Mouse (Mus musculus): ENCODE results near the gene Nup107. TPM values are rescaled to one million over a fixed set of nuclear protein-coding genes. Genes with fewer than 3 reads are reported as not detected.
A peak's percentile ranks its signal among the peaks of the same experiment; 100 is the strongest.

Gene Nup107
- polyA plus RNA-seq, 1 experiment from 2014 or later = 33.4 TPM

GRCm38 (mm10) chr10:117754609-117754940 lies 37.9 kb downstream of the Nup107 start:
- Histone ChIP-seq H3K36me3 (replicated peaks) (peaks cover 87% of the 10 kb centered on the region), H3K27ac (replicated peaks) (peak overlapping the region; percentile 66; the same call in 1 of the 2 replicates), H3K9me3 (replicated peaks) (no peaks in the 10 kb centered on the region), H3K4me2 (no peak overlapping the region), H3K27me3 (no peaks in the 10 kb centered on the region), H3K4me3 (replicated peaks) (no peak overlapping the region), H3K4me1 (replicated peaks) (peaks cover 4% of the 10 kb centered on the region; the same call in 1 of the 2 replicates), H3K9ac (no peak overlapping the region)
- ATAC-seq (ENCODE audit: insufficient read depth) = no peak
- WGBS (ENCODE audit: insufficient replicate concordance) = 83% methylated on average over 7 of the region's 7 CpGs

- ATAC-seq (ENCODE audit: insufficient read depth) = no peak
- 79% methylated on average over 8 of the region's 8 CpGs for WGBS (ENCODE audit: insufficient replicate concordance)
- peaks cover 4% of the 10 kb centered on the region; the same call in 1 of the 2 replicates for H3K4me1 ChIP-seq (replicated peaks)
- H3K27me3 ChIP-seq = no peaks in the 10 kb centered on the region
- no peaks in the 10 kb centered on the region for H3K9me3 ChIP-seq (replicated peaks)
- H3K36me3 ChIP-seq (replicated peaks) = peaks cover 87% of the 10 kb centered on the region
- H3K9ac ChIP-seq = no peak overlapping the region
- H3K27ac ChIP-seq (replicated peaks) = no peak overlapping the region
- H3K4me3 ChIP-seq (replicated peaks) = no peak overlapping the region
- H3K4me2 ChIP-seq = no peak overlapping the region
These were observed 38.5 kb downstream of the Nup107 start for GRCm38 (mm10) chr10:117753711-117754608.

- 85% methylated on average over 5 of the region's 5 CpGs for WGBS (ENCODE audit: insufficient replicate concordance)
- Histone ChIP-seq H3K27ac (replicated peaks) (no peak overlapping the region), H3K36me3 (replicated peaks) (peaks cover 85% of the 10 kb centered on the region), H3K27me3 (no peaks in the 10 kb centered on the region), H3K4me1 (replicated peaks) (peaks cover 4% of the 10 kb centered on the region; the same call in 1 of the 2 replicates), H3K4me2 (no peak overlapping the region), H3K9ac (no peak overlapping the region), H3K4me3 (replicated peaks) (no peak overlapping the region), H3K9me3 (replicated peaks) (no peaks in the 10 kb centered on the region)
- ATAC-seq (ENCODE audit: insufficient read depth) = no peak
These were observed 39.5 kb downstream of the Nup107 start for GRCm38 (mm10) chr10:117752851-117753647.

GRCm38 (mm10) chr10:117752304-117752821 lies 40.1 kb downstream of the Nup107 start:
- WGBS (ENCODE audit: insufficient replicate concordance) = 94% methylated on average over 7 of the region's 7 CpGs

GRCm38 (mm10) chr10:117751744-117752143 lies 40.8 kb downstream of the Nup107 start:
- peaks cover 13% of the 10 kb centered on the region; the same call in 1 of the 2 replicates for H3K4me1 ChIP-seq (replicated peaks)
- no peaks in the 10 kb centered on the region for H3K27me3 ChIP-seq
- no peak overlapping the region for H3K4me3 ChIP-seq (replicated peaks)
- H3K36me3 ChIP-seq (replicated peaks) = peaks cover 73% of the 10 kb centered on the region
- no peaks in the 10 kb centered on the region for H3K9me3 ChIP-seq (replicated peaks)
- H3K4me2 ChIP-seq = no peak overlapping the region
- no peak for ATAC-seq (ENCODE audit: insufficient read depth)
- 90% methylated on average over 6 of the region's 6 CpGs for WGBS (ENCODE audit: insufficient replicate concordance)
- no peak overlapping the region for H3K9ac ChIP-seq
- H3K27ac ChIP-seq (replicated peaks) = no peak overlapping the region

More at GRCm38 (mm10) chr10:117752304-117752821, 40.1 kb downstream of the Nup107 start:
- no peak overlapping the region for H3K4me3 ChIP-seq (replicated peaks)
- no peak overlapping the region for H3K9ac ChIP-seq
- no peak overlapping the region for H3K4me2 ChIP-seq
- H3K36me3 ChIP-seq (replicated peaks) = peaks cover 79% of the 10 kb centered on the region
- H3K4me1 ChIP-seq (replicated peaks) = peaks cover 9% of the 10 kb centered on the region; the same call in 1 of the 2 replicates
- no peaks in the 10 kb centered on the region for H3K9me3 ChIP-seq (replicated peaks)
- H3K27ac ChIP-seq (replicated peaks) = no peak overlapping the region
- H3K27me3 ChIP-seq = no peaks in the 10 kb centered on the region
- ATAC-seq (ENCODE audit: insufficient read depth) = no peak

GRCm38 (mm10) chr10:117751282-117751610 lies 41.3 kb downstream of the Nup107 start:
- no peaks in the 10 kb centered on the region for H3K9me3 ChIP-seq (replicated peaks)
- H3K4me1 ChIP-seq (replicated peaks) = peaks cover 17% of the 10 kb centered on the region
- peaks cover 68% of the 10 kb centered on the region for H3K36me3 ChIP-seq (replicated peaks)
- no peak overlapping the region for H3K9ac ChIP-seq
- 92% methylated on average over 14 of the region's 14 CpGs for WGBS (ENCODE audit: insufficient replicate concordance)
- H3K4me3 ChIP-seq (replicated peaks) = no peak overlapping the region
- no peak overlapping the region for H3K27ac ChIP-seq (replicated peaks)
- no peak for ATAC-seq (ENCODE audit: insufficient read depth)
- H3K4me2 ChIP-seq = no peak overlapping the region
- H3K27me3 ChIP-seq = no peaks in the 10 kb centered on the region

GRCm38 (mm10) chr10:117750529-117751281 lies 41.8 kb downstream of the Nup107 start:
- peaks cover 63% of the 10 kb centered on the region for H3K36me3 ChIP-seq (replicated peaks)
- peaks cover 15% of the 10 kb centered on the region for H3K4me1 ChIP-seq (replicated peaks)
- H3K27me3 ChIP-seq = no peaks in the 10 kb centered on the region
- ATAC-seq (ENCODE audit: insufficient read depth) = no peak
- 86% methylated on average over 5 of the region's 5 CpGs for WGBS (ENCODE audit: insufficient replicate concordance)
- H3K27ac ChIP-seq (replicated peaks) = no peak overlapping the region
- no peak overlapping the region for H3K4me2 ChIP-seq
- no peak overlapping the region for H3K9ac ChIP-seq
- no peaks in the 10 kb centered on the region for H3K9me3 ChIP-seq (replicated peaks)
- H3K4me3 ChIP-seq (replicated peaks) = no peak overlapping the region

GRCm38 (mm10) chr10:117749787-117750343 lies 42.6 kb downstream of the Nup107 start:
- Histone ChIP-seq H3K4me1 (replicated peaks) (peaks cover 20% of the 10 kb centered on the region), H3K27ac (replicated peaks) (no peak overlapping the region), H3K4me3 (replicated peaks) (no peak overlapping the region), H3K4me2 (no peak overlapping the region), H3K36me3 (replicated peaks) (peaks cover 54% of the 10 kb centered on the region), H3K9ac (no peak overlapping the region), H3K9me3 (replicated peaks) (no peaks in the 10 kb centered on the region), H3K27me3 (peaks cover 4% of the 10 kb centered on the region; the same call in 1 of the 2 replicates)
- no peak for ATAC-seq (ENCODE audit: insufficient read depth)
- WGBS (ENCODE audit: insufficient replicate concordance) = 90% methylated on average over 14 of the region's 14 CpGs

- Histone ChIP-seq H3K27me3 (peaks cover 4% of the 10 kb centered on the region; the same call in 1 of the 2 replicates), H3K36me3 (replicated peaks) (peaks cover 49% of the 10 kb centered on the region), H3K9me3 (replicated peaks) (no peaks in the 10 kb centered on the region), H3K4me1 (replicated peaks) (peaks cover 20% of the 10 kb centered on the region), H3K9ac (no peak overlapping the region), H3K27ac (replicated peaks) (no peak overlapping the region), H3K4me3 (replicated peaks) (no peak overlapping the region), H3K4me2 (no peak overlapping the region)
- 88% methylated on average over 10 of the region's 10 CpGs for WGBS (ENCODE audit: insufficient replicate concordance)
- no peak for ATAC-seq (ENCODE audit: insufficient read depth)
These were observed 43.3 kb downstream of the Nup107 start for GRCm38 (mm10) chr10:117749050-117749686.
